Mouse (Mus musculus): ENCODE results near the gene Opcml. TPM values are rescaled to one million over a fixed set of nuclear protein-coding genes. Genes with fewer than 3 reads are reported as not detected.

The Opcml gene
- polyA plus RNA-seq, 1 experiment from 2014 or later, result 1.6 TPM

DNA sequence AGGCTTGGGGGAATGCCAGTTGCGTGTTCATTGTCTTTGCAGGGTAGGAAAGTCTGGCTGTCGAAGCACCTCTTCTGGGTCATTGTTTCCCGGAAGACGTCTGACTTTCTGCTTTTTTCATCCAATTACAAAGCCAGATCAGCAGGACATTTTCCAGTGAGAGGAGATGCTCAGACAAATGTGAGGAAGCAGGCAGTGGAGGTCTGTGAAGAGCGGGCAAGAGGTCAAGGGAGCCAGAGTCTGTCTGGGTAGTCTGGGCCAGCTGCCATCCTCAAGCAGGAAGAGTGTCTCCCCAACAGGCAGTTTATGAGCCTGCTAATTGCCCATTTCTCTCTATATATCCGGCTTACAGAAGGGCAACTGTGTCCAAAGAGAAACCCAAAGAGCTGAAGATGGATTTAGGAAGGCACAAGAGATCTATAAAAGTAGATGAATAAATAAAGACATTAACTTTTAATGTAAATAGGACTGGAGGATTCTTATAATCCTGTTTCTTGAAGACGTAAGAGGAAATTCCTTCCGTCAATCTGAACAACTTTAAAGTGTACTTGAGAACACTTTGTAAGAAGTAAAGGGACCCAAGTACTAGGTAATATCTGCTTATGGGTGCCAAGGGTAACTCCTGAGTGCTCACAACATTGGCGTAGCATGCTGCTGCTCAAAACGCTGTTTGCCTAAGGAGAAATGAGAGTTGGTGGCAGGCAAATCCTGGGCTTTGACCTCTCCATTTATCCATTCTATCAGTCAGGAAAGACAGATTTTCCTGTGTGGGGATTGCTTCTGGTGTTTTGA is 941.4 kb downstream of the Opcml start:
- no peak for DNase-seq (ENCODE audit: low spot score)
- no peaks in the 10 kb centered on the region for H3K9me3 ChIP-seq (ENCODE audit: control insufficient read depth, low read length)
- H3K4me1 ChIP-seq (replicated peaks; ENCODE audit: control insufficient read depth, insufficient read depth, low read length), result no peaks in the 10 kb centered on the region
- 81% methylated on average over 10 of the region's 10 CpGs for WGBS
- no peak overlapping the region for H3K4me3 ChIP-seq (ENCODE audit: low read depth, low read length)
- H3K36me3 ChIP-seq (ENCODE audit: control insufficient read depth, insufficient read depth, low read length), result no peaks in the 10 kb centered on the region
- no peaks in the 10 kb centered on the region for H3K27me3 ChIP-seq (replicated peaks; ENCODE audit: control insufficient read depth, insufficient read depth, low read length)
- no peak for ATAC-seq (replicated peaks; ENCODE audit: low FRiP score)
- no peak overlapping the region for H3K9ac ChIP-seq (ENCODE audit: low read depth, low read length)
- no peak overlapping the region for H3K27ac ChIP-seq (ENCODE audit: low read depth, low read length)
- no peak overlapping the region for H3K4me2 ChIP-seq

DNA sequence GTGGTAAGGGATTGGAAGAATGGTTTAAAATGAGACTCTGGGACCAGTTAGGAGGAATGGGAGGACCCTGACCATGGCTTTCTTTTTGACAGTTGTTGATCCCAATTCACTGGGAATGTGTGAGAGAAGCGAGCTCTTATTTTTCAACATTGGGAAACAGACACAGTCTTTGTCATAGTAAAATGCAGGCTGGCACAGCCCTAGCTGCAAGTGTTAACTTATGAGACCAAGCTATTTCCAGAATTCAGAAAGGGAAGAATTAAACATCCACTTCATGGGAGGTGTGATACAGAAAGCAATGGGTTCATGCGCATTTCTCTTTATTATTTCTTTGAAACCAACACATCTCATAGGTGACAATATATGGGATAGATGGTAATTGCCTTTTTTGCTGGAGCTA is 947.4 kb downstream of the Opcml start:
- H3K9ac ChIP-seq (ENCODE audit: low read depth, low read length), result no peak overlapping the region
- H3K9me3 ChIP-seq (ENCODE audit: control insufficient read depth, low read length), result no peaks in the 10 kb centered on the region
- H3K4me2 ChIP-seq, result no peak overlapping the region
- WGBS, result 89% methylated on average over 2 of the region's 2 CpGs
- no peaks in the 10 kb centered on the region for H3K36me3 ChIP-seq (ENCODE audit: control insufficient read depth, insufficient read depth, low read length)
- DNase-seq (ENCODE audit: low spot score), result no peak
- H3K27ac ChIP-seq (ENCODE audit: low read depth, low read length), result no peak overlapping the region
- no peaks in the 10 kb centered on the region for H3K4me1 ChIP-seq (replicated peaks; ENCODE audit: control insufficient read depth, insufficient read depth, low read length)
- no peaks in the 10 kb centered on the region for H3K27me3 ChIP-seq (replicated peaks; ENCODE audit: control insufficient read depth, insufficient read depth, low read length)
- no peak for ATAC-seq (replicated peaks; ENCODE audit: low FRiP score)
- H3K4me3 ChIP-seq (ENCODE audit: low read depth, low read length), result no peak overlapping the region

DNA sequence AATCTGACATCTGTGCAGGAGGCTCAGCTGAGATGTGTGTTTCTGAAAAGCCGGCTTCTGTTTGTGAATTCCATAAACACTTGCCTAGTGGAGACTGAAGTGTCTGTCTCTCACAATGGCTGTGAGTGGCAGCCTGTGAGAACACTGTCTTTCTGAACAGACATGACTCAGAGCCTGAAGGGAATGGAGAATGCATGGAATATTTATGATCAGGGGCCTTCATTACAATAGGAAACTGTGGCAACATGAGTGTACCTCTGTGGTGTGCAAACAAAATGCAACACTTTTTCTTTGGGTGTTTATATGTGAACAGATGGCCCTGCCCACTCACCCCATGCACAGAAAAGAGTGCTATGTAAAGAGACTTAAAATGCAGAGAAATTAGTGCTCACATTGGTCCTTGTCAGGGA is 947.9 kb downstream of the Opcml start:
- no peaks in the 10 kb centered on the region for H3K36me3 ChIP-seq (ENCODE audit: control insufficient read depth, insufficient read depth, low read length)
- no peak overlapping the region for H3K27ac ChIP-seq (ENCODE audit: low read depth, low read length)
- no peaks in the 10 kb centered on the region for H3K27me3 ChIP-seq (replicated peaks; ENCODE audit: control insufficient read depth, insufficient read depth, low read length)
- no peak overlapping the region for H3K4me2 ChIP-seq
- 64% methylated on average over 1 of the region's 1 CpGs for WGBS
- H3K4me3 ChIP-seq (ENCODE audit: low read depth, low read length), result no peak overlapping the region
- H3K4me1 ChIP-seq (replicated peaks; ENCODE audit: control insufficient read depth, insufficient read depth, low read length), result no peaks in the 10 kb centered on the region
- no peaks in the 10 kb centered on the region for H3K9me3 ChIP-seq (ENCODE audit: control insufficient read depth, low read length)
- DNase-seq (ENCODE audit: low spot score), result no peak
- ATAC-seq (replicated peaks; ENCODE audit: low FRiP score), result no peak
- H3K9ac ChIP-seq (ENCODE audit: low read depth, low read length), result no peak overlapping the region

DNA sequence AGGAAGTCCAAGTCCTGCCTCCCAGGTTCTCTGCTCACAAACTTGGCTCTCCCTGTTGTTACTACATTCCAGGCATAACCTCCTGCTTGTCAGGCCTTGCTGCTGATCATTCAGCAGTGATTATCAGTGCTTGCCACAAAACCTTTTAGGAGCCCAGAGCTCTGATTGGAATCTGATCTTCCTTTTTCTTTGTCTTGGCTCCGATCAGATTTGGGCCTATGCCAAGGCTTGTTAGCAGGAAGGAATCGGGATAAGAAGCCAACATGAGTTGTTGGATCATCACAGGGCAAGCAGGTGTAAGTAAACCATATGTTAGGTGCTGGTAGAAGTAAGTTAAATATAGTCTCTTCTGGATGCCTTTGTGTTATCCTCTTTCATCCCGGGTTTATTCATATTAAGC is 954.2 kb downstream of the Opcml start:
- Histone ChIP-seq H3K4me3 (ENCODE audit: low read depth, low read length) (no peak overlapping the region), H3K4me2 (no peak overlapping the region), H3K9me3 (ENCODE audit: control insufficient read depth, low read length) (no peaks in the 10 kb centered on the region), H3K27ac (ENCODE audit: low read depth, low read length) (no peak overlapping the region), H3K9ac (ENCODE audit: low read depth, low read length) (no peak overlapping the region), H3K27me3 (replicated peaks; ENCODE audit: control insufficient read depth, insufficient read depth, low read length) (no peaks in the 10 kb centered on the region), H3K4me1 (replicated peaks; ENCODE audit: control insufficient read depth, insufficient read depth, low read length) (no peaks in the 10 kb centered on the region), H3K36me3 (ENCODE audit: control insufficient read depth, insufficient read depth, low read length) (no peaks in the 10 kb centered on the region)
- 65% methylated on average over 3 of the region's 3 CpGs for whole genome bisulfite sequencing
- ATAC-seq (replicated peaks; ENCODE audit: low FRiP score) (no peak), DNase-seq (ENCODE audit: low spot score) (no peak)

DNA sequence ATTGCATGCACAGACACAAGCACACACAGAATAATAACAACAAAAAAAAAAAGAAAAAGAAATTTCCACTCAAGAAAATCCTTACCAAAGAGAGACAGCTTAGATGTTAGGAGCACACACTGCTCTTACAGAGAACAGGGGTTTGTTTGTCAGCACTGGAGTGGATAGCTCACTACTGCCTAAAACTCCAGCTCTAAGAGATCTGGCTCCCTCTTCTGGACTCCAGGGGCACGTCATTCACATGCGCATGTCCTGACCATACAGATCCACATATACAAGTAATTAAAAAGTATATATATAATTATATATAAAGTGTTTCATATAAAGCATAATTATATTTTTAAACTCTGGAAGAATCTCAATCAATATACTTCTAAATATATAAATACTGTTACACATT is 958.3 kb downstream of the Opcml start:
- WGBS, result 68% methylated on average over 2 of the region's 2 CpGs

DNA sequence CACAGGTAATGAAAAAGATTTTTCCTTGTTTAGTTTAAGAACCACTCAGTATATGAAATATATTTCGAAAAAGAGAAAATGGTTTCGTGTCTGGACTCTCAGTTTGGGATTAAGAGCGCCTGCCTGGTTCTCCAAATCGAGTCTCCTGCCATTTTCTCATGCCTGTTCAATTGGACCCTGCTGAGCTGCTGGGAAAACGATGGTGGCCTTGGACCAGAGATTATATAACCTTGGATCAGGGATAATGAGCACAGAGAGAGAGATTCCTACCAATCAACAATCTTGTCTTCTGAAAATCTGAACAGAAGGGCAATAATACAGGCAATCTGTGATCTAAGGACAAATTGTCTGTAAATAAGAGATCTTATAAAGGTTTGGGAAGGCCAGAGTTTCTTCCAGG is 962.3 kb downstream of the Opcml start:
- Histone ChIP-seq H3K4me3 (ENCODE audit: low read depth, low read length) (no peak overlapping the region), H3K36me3 (ENCODE audit: control insufficient read depth, insufficient read depth, low read length) (no peaks in the 10 kb centered on the region), H3K4me1 (replicated peaks; ENCODE audit: control insufficient read depth, insufficient read depth, low read length) (no peaks in the 10 kb centered on the region), H3K27me3 (replicated peaks; ENCODE audit: control insufficient read depth, insufficient read depth, low read length) (no peaks in the 10 kb centered on the region), H3K9me3 (ENCODE audit: control insufficient read depth, low read length) (no peaks in the 10 kb centered on the region), H3K9ac (ENCODE audit: low read depth, low read length) (no peak overlapping the region), H3K4me2 (no peak overlapping the region), H3K27ac (ENCODE audit: low read depth, low read length) (no peak overlapping the region)
- ATAC-seq (replicated peaks; ENCODE audit: low FRiP score), result no peak
- DNase-seq (ENCODE audit: low spot score), result no peak
- 70% methylated on average over 5 of the region's 5 CpGs for WGBS

More for the DNA sequence above, 958.3 kb downstream of the Opcml start:
- Histone ChIP-seq H3K36me3 (ENCODE audit: control insufficient read depth, insufficient read depth, low read length) (no peaks in the 10 kb centered on the region), H3K27ac (ENCODE audit: low read depth, low read length) (no peak overlapping the region), H3K4me2 (no peak overlapping the region), H3K9me3 (ENCODE audit: control insufficient read depth, low read length) (no peaks in the 10 kb centered on the region), H3K4me3 (ENCODE audit: low read depth, low read length) (no peak overlapping the region), H3K9ac (ENCODE audit: low read depth, low read length) (no peak overlapping the region), H3K4me1 (replicated peaks; ENCODE audit: control insufficient read depth, insufficient read depth, low read length) (no peaks in the 10 kb centered on the region), H3K27me3 (replicated peaks; ENCODE audit: control insufficient read depth, insufficient read depth, low read length) (no peaks in the 10 kb centered on the region)
- no peak for DNase-seq (ENCODE audit: low spot score)
- ATAC-seq (replicated peaks; ENCODE audit: low FRiP score), result no peak

DNA sequence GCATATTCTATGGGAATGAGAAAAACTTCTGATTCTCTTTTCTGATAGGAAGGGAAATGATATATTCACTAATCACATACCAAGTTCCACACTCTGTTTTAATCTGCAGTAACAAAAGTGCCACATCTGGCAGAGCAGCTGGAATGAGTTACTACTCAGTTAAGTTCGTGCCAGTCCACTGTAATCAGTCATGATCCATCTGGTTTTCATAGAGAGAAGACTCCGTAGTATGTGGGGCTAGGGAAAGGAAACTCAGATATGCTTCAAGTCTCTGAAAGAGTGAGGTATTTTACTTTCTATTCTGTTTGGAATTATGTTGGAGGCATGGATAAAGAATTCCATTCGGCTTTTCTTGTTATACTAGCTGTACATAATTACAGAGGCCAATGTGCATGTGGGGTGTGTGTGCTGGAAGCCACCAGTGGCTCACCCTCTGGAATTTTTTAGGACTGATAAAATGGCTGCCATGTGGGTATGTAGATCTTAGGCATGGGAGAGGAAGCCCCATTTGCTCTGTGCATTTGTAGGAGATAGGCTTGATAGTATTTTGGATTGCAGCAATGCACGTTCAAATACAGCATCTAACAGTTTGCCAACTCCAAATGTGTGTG is 966.4 kb downstream of the Opcml start:
- H3K36me3 ChIP-seq (ENCODE audit: control insufficient read depth, insufficient read depth, low read length), result no peaks in the 10 kb centered on the region
- no peak overlapping the region for H3K4me3 ChIP-seq (ENCODE audit: low read depth, low read length)
- no peak overlapping the region for H3K4me2 ChIP-seq
- no peak overlapping the region for H3K27ac ChIP-seq (ENCODE audit: low read depth, low read length)
- DNase-seq (ENCODE audit: low spot score) (no peak), ATAC-seq (replicated peaks; ENCODE audit: low FRiP score) (no peak)
- no peaks in the 10 kb centered on the region for H3K4me1 ChIP-seq (replicated peaks; ENCODE audit: control insufficient read depth, insufficient read depth, low read length)
- 61% methylated on average over 4 of the region's 4 CpGs for WGBS
- H3K9ac ChIP-seq (ENCODE audit: low read depth, low read length), result no peak overlapping the region
- H3K9me3 ChIP-seq (ENCODE audit: control insufficient read depth, low read length), result no peaks in the 10 kb centered on the region
- no peaks in the 10 kb centered on the region for H3K27me3 ChIP-seq (replicated peaks; ENCODE audit: control insufficient read depth, insufficient read depth, low read length)

DNA sequence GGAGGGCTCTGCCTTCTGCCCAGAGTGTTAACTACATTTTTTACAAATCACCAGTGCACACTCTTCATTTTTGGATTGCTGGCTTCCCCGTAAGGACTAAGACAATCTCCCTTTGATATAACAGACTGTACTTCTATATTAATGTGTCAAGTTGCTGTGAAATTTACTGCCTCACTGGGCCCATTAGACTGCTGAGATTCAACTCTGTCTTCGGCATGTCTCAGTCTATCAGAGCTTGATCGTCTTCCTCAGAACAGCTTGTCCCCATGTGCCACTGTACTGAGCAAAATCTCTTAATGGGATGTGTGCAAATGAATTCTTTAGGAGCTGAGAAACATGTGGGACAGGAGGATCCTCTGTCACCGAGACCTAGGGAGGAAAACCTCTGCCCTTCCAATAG is 970.9 kb downstream of the Opcml start:
- DNase-seq (ENCODE audit: low spot score) (no peak), ATAC-seq (replicated peaks; ENCODE audit: low FRiP score) (no peak)
- H3K4me3 ChIP-seq (ENCODE audit: low read depth, low read length), result no peak overlapping the region
- 84% methylated on average over 4 of the region's 4 CpGs for WGBS
- H3K27ac ChIP-seq (ENCODE audit: low read depth, low read length), result no peak overlapping the region
- H3K4me1 ChIP-seq (replicated peaks; ENCODE audit: control insufficient read depth, insufficient read depth, low read length), result no peaks in the 10 kb centered on the region
- H3K36me3 ChIP-seq (ENCODE audit: control insufficient read depth, insufficient read depth, low read length), result no peaks in the 10 kb centered on the region
- no peak overlapping the region for H3K4me2 ChIP-seq
- H3K9me3 ChIP-seq (ENCODE audit: control insufficient read depth, low read length), result no peaks in the 10 kb centered on the region
- H3K9ac ChIP-seq (ENCODE audit: low read depth, low read length), result no peak overlapping the region
- H3K27me3 ChIP-seq (replicated peaks; ENCODE audit: control insufficient read depth, insufficient read depth, low read length), result no peaks in the 10 kb centered on the region

DNA sequence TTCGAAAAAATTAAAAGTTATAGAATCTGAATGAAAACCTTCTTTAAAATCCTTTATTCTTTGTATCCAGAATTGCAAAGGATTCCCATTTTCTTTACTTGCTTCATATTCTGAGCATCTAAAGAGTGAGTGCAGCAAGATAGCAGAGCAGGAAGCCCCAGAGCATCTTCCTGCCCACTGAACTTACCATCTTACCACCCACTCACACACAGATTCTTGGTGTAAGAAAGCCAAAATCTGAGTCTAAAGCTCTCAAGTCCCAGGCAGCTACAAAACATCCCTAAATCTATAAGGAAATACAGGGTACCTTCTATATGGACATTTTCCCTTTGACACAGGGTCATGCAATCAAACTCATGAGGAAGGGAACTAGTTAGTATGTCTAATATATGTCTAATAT is 973.6 kb downstream of the Opcml start:
- Histone ChIP-seq H3K4me2 (no peak overlapping the region), H3K27me3 (replicated peaks; ENCODE audit: control insufficient read depth, insufficient read depth, low read length) (no peaks in the 10 kb centered on the region), H3K9ac (ENCODE audit: low read depth, low read length) (no peak overlapping the region), H3K4me1 (replicated peaks; ENCODE audit: control insufficient read depth, insufficient read depth, low read length) (no peaks in the 10 kb centered on the region), H3K36me3 (ENCODE audit: control insufficient read depth, insufficient read depth, low read length) (no peaks in the 10 kb centered on the region), H3K4me3 (ENCODE audit: low read depth, low read length) (no peak overlapping the region), H3K9me3 (ENCODE audit: control insufficient read depth, low read length) (no peaks in the 10 kb centered on the region), H3K27ac (ENCODE audit: low read depth, low read length) (no peak overlapping the region)
- 73% methylated on average over 1 of the region's 1 CpGs for WGBS
- no peak for ATAC-seq (replicated peaks; ENCODE audit: low FRiP score)
- DNase-seq (ENCODE audit: low spot score), result no peak
